In genomic region chr2:58786681-58787080, GRCm38 (mm10) we compare ENCODE assay signal across 11 mouse cellular contexts.
DNase-seq lines count a peak whose midpoint lies in the region; ATAC-seq lines count a peak whose summit lies in the region.
"Had no signal": no experiment of that assay in that cellular context is flagged by ENCODE, and none has a peak within 500 bp of the region (broad histone marks: within the 10 kb centered on the region; RNA-seq: fewer than 3 reads in every experiment).

No protein-coding gene starts in this region.

- peak; percentile 52 to 63 for DNase-seq in cerebellum, postnatal 10 days
- no peak for DNase-seq in cerebellum, adult 9-10 months
- peak; percentile 36 for DNase-seq in left cerebral cortex, postnatal 4 days
- DNase-seq in left cerebral cortex, adult 18-20 months (ENCODE audit: low spot score in 2 of 2): no peak
- DNase-seq in right cerebral cortex, postnatal 14 days: peak; percentile 12
- no peak for DNase-seq in right cerebral cortex, postnatal 25 days
- peak; percentile 44 for DNase-seq in testis, postnatal 10 days (ENCODE audit: low spot score)
- DNase-seq: kidney, adult 9 months; layer of hippocampus, adult 9-11 months; thymus, postnatal 36 days had no signal

- no peak for ATAC-seq in monocyte, adult 5-6 weeks (replicated peaks; ENCODE audit: insufficient number of reproducible peaks, low FRiP score, low TSS enrichment, poor library complexity, severe bottlenecking)

- intact Hi-C loops in left cerebral cortex, postnatal 4 days (cut with DNase I): no loop called here

Comparison
In these comparisons a context has a peak if more than half of its experiments do, and no peak if none do; other contexts are left out.
1. DNase-seq: peak in cerebellum, postnatal 10 days (2 of 2), left cerebral cortex, postnatal 4 days (single experiment), right cerebral cortex, postnatal 14 days (single experiment) and testis, postnatal 10 days (single experiment); none in cerebellum, adult 9-10 months (single experiment), left cerebral cortex, adult 18-20 months (0 of 2) and right cerebral cortex, postnatal 25 days (single experiment).